Mouse (Mus musculus): ENCODE measurements at regions not wholly inside any gene's neighbourhood (a gene's known extent, or its start where the extent isn't known, plus 50 kb on each side); places are given as distances from the start of the nearest gene placed in this dataset.

DNA sequence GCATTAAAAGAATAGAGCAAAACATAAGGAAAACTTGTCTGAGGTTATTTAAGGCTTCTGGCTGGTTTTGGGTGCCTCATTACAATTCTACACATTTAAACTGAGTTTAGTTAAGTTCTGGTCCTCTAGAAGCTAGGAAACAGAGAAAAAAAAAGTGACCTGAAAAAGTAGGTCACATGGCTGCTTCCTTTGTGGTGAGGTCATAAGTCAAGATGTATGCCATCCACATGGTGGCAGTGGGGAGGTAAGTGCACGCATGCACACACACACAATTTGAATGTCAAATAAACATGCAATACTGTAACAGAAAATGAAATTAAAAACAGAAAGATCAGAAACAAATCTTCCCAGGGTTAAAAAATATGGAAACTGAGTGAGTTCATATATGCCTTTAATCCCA lies 96.9 kb upstream of the Gm5150 start:
- in situ Hi-C loops (cut with MboI; ENCODE audit: low sequenced_read_pairs in 2 of 2, unreplicated experiment in 2 of 2): no loop called here
- no peak for TF ChIP-seq CHD2 (IDR thresholded peaks at IDR 0.05; ENCODE audit: low read depth, low read length)
- no peak for TF ChIP-seq MAFK (IDR thresholded peaks at IDR 0.05; ENCODE audit: insufficient read depth, low read depth, low read length)
- no peak for TF ChIP-seq ZNF384 (IDR thresholded peaks at IDR 0.05; ENCODE audit: low read depth, low read length)
- TF ChIP-seq ZC3H11A (IDR thresholded peaks at IDR 0.05; ENCODE audit: borderline replicate concordance, low read depth, low read length): no peak
- TF ChIP-seq HCFC1 (IDR thresholded peaks at IDR 0.05; ENCODE audit: borderline replicate concordance, insufficient read depth, low read length): no peak
- H3K27ac ChIP-seq (ENCODE audit: insufficient read depth, low read depth, low read length, poor library complexity, severe bottlenecking): no peak overlapping the region

DNA sequence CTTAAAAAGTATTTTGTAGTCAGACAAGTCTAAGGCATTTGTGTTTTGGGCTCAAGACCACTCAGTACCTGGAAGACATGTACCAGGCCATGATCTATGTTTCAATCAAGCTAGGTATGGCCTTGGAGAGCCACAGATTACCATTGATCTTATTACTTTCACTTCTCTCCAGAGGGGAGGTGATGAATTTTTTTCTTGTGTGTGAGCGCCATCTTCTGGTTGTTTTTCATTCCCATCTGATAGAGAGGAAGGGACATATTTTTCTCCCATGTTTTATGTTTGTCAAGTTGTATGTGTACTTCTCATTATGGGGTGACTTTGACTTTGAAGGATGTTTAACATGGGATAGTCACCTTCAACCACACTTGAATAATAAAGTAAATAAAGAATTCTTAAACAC lies 80.3 kb upstream of the Gm5150 start:
- in situ Hi-C loops (cut with MboI; ENCODE audit: low sequenced_read_pairs in 2 of 2, unreplicated experiment in 2 of 2): no loop called here
- Histone ChIP-seq H3K36me3 (ENCODE audit: control insufficient read depth, insufficient read depth, low read length, poor library complexity, severe bottlenecking) (no peaks in the 10 kb centered on the region), H3K27ac (ENCODE audit: insufficient read depth, low read depth, low read length, poor library complexity, severe bottlenecking) (no peak overlapping the region), H3K4me3 (ENCODE audit: insufficient read depth in 1 of 2, low read depth in 1 of 2, low read length in 2 of 2, poor library complexity in 1 of 2, severe bottlenecking in 1 of 2) (no peak overlapping the region), H3K4me1 (ENCODE audit: control insufficient read depth in 2 of 2, insufficient read depth in 2 of 2, low read length in 2 of 2, poor library complexity in 1 of 2) (no peaks in the 10 kb centered on the region), H3K9me3 (ENCODE audit: control insufficient read depth, insufficient read depth, low read depth, low read length) (no peaks in the 10 kb centered on the region), H3K9ac (ENCODE audit: insufficient read depth, low read depth, low read length, poor library complexity, severe bottlenecking) (no peak overlapping the region)
- TF ChIP-seq HCFC1 (IDR thresholded peaks at IDR 0.05; ENCODE audit: borderline replicate concordance, insufficient read depth, low read length): no peak
- TF ChIP-seq ZC3H11A (IDR thresholded peaks at IDR 0.05; ENCODE audit: borderline replicate concordance, low read depth, low read length): 0 out of 2 replicates have a peak, but pooled peaks have one; percentile 18
- peak; percentile 46 for DNase-seq (ENCODE audit: low read depth, low spot score)

More for the DNA sequence above, 96.9 kb upstream of the Gm5150 start:
- Histone ChIP-seq H3K9me3 (ENCODE audit: control insufficient read depth, insufficient read depth, low read depth, low read length) (no peaks in the 10 kb centered on the region), H3K36me3 (ENCODE audit: control insufficient read depth, insufficient read depth, low read length, poor library complexity, severe bottlenecking) (no peaks in the 10 kb centered on the region), H3K4me1 (ENCODE audit: control insufficient read depth in 2 of 2, insufficient read depth in 2 of 2, low read length in 2 of 2, poor library complexity in 1 of 2) (no peaks in the 10 kb centered on the region), H3K9ac (ENCODE audit: insufficient read depth, low read depth, low read length, poor library complexity, severe bottlenecking) (no peak overlapping the region), H3K4me3 (ENCODE audit: insufficient read depth in 1 of 2, low read depth in 1 of 2, low read length in 2 of 2, poor library complexity in 1 of 2, severe bottlenecking in 1 of 2) (no peak overlapping the region)
- DNase-seq (ENCODE audit: low read depth, low spot score): no peak

DNA sequence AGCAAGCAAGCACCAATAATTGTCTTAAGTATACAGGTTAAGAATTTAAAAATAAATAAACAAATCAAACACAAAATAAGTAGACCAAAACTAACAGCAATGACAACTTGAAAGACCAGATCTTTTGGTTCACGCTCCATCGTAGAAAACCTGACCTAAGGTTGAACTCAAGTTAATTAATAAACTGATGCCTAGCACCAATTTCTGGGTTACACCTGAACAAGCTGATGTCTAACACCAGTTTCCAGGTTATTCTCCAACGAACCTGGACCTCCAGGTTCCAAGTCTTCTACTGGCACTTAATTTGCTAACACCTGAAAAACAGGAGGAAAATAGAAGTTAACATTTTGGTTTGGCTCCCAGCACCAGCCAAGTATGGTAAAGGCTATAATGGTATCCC lies 79.1 kb upstream of the Gm5150 start:
- no peak for TF ChIP-seq ZNF384 (IDR thresholded peaks at IDR 0.05; ENCODE audit: low read depth, low read length)
- no peak for TF ChIP-seq HCFC1 (IDR thresholded peaks at IDR 0.05; ENCODE audit: borderline replicate concordance, insufficient read depth, low read length)
- TF ChIP-seq CHD2 (IDR thresholded peaks at IDR 0.05; ENCODE audit: low read depth, low read length): no peak
- no peak for TF ChIP-seq MAFK (IDR thresholded peaks at IDR 0.05; ENCODE audit: insufficient read depth, low read depth, low read length)
- TF ChIP-seq ZC3H11A (IDR thresholded peaks at IDR 0.05; ENCODE audit: borderline replicate concordance, low read depth, low read length): no peak
- no peak overlapping the region for H3K4me3 ChIP-seq (ENCODE audit: insufficient read depth in 1 of 2, low read depth in 1 of 2, low read length in 2 of 2, poor library complexity in 1 of 2, severe bottlenecking in 1 of 2)
- H3K9ac ChIP-seq (ENCODE audit: insufficient read depth, low read depth, low read length, poor library complexity, severe bottlenecking): no peak overlapping the region
- no peaks in the 10 kb centered on the region for H3K4me1 ChIP-seq (ENCODE audit: control insufficient read depth in 2 of 2, insufficient read depth in 2 of 2, low read length in 2 of 2, poor library complexity in 1 of 2)
- no peaks in the 10 kb centered on the region for H3K9me3 ChIP-seq (ENCODE audit: control insufficient read depth, insufficient read depth, low read depth, low read length)
- no peak overlapping the region for H3K27ac ChIP-seq (ENCODE audit: insufficient read depth, low read depth, low read length, poor library complexity, severe bottlenecking)
- no peak for DNase-seq (ENCODE audit: low read depth, low spot score)
- no peaks in the 10 kb centered on the region for H3K36me3 ChIP-seq (ENCODE audit: control insufficient read depth, insufficient read depth, low read length, poor library complexity, severe bottlenecking)
- in situ Hi-C loops (cut with MboI; ENCODE audit: low sequenced_read_pairs in 2 of 2, unreplicated experiment in 2 of 2): no loop called here

DNA sequence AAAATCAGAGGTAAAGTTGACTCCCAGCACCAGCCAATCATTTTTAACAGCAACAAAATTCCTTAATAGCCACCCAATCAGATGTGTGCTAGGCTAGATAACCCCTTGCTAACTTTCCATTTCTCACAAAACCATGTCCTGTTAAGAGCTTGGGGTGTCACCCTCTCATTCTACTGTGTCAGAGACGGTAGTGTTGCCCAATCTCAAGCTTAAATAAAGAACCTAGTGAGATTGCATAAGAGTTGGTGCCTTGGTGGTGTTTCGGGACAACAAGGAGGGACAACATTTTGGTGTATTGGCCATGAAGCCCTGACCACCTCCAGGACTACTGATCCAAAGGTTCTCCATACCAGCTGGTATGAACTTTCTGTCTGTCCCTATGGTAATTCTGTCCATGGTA lies 72.9 kb upstream of the Gm5150 start:
- Histone ChIP-seq H3K4me1 (ENCODE audit: control insufficient read depth in 2 of 2, insufficient read depth in 2 of 2, low read length in 2 of 2, poor library complexity in 1 of 2) (no peaks in the 10 kb centered on the region), H3K27ac (ENCODE audit: insufficient read depth, low read depth, low read length, poor library complexity, severe bottlenecking) (no peak overlapping the region), H3K36me3 (ENCODE audit: control insufficient read depth, insufficient read depth, low read length, poor library complexity, severe bottlenecking) (no peaks in the 10 kb centered on the region), H3K9me3 (ENCODE audit: control insufficient read depth, insufficient read depth, low read depth, low read length) (no peaks in the 10 kb centered on the region), H3K9ac (ENCODE audit: insufficient read depth, low read depth, low read length, poor library complexity, severe bottlenecking) (no peak overlapping the region), H3K4me3 (ENCODE audit: insufficient read depth in 1 of 2, low read depth in 1 of 2, low read length in 2 of 2, poor library complexity in 1 of 2, severe bottlenecking in 1 of 2) (no peak overlapping the region)
- in situ Hi-C loops (cut with MboI; ENCODE audit: low sequenced_read_pairs in 2 of 2, unreplicated experiment in 2 of 2): no loop called here
- TF ChIP-seq ZNF384 (IDR thresholded peaks at IDR 0.05; ENCODE audit: low read depth, low read length): no peak
- TF ChIP-seq MAFK (IDR thresholded peaks at IDR 0.05; ENCODE audit: insufficient read depth, low read depth, low read length): no peak
- no peak for TF ChIP-seq HCFC1 (IDR thresholded peaks at IDR 0.05; ENCODE audit: borderline replicate concordance, insufficient read depth, low read length)
- TF ChIP-seq ZC3H11A (IDR thresholded peaks at IDR 0.05; ENCODE audit: borderline replicate concordance, low read depth, low read length): no peak
- no peak for TF ChIP-seq CHD2 (IDR thresholded peaks at IDR 0.05; ENCODE audit: low read depth, low read length)
- DNase-seq (ENCODE audit: low read depth, low spot score): no peak

DNA sequence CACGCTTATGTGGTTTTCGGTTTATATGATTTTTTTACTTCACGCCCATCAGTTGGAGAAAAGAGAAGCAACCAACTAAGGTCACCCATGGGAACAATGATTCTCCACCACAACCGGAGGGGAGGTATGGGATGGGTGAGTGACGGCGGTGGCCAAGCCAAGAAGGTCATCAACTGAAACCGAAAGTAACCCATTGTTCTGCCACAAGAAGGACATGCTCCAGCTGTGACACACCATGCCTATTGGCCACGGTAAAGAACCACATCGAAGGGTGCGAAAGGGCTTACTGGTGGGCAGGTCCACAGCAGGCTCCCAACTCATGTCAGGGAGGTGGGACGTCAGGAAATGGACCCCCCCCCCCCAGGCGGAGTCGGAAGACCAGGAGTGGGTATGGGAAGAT lies 65.7 kb upstream of the Gm5150 start:
- Histone ChIP-seq H3K27ac (ENCODE audit: insufficient read depth, low read depth, low read length, poor library complexity, severe bottlenecking) (no peak overlapping the region; the same call in 1 of the 2 replicates), H3K36me3 (ENCODE audit: control insufficient read depth, insufficient read depth, low read length, poor library complexity, severe bottlenecking) (no peaks in the 10 kb centered on the region; the same call in 1 of the 2 replicates), H3K9me3 (ENCODE audit: control insufficient read depth, insufficient read depth, low read depth, low read length) (no peaks in the 10 kb centered on the region), H3K9ac (ENCODE audit: insufficient read depth, low read depth, low read length, poor library complexity, severe bottlenecking) (no peak overlapping the region), H3K4me1 (ENCODE audit: control insufficient read depth in 2 of 2, insufficient read depth in 2 of 2, low read length in 2 of 2, poor library complexity in 1 of 2) (no peaks in the 10 kb centered on the region), H3K4me3 (ENCODE audit: insufficient read depth in 1 of 2, low read depth in 1 of 2, low read length in 2 of 2, poor library complexity in 1 of 2, severe bottlenecking in 1 of 2) (no peak overlapping the region)
- DNase-seq (ENCODE audit: low read depth, low spot score): no peak
- no peak for TF ChIP-seq MAFK (IDR thresholded peaks at IDR 0.05; ENCODE audit: insufficient read depth, low read depth, low read length)
- no peak for TF ChIP-seq ZNF384 (IDR thresholded peaks at IDR 0.05; ENCODE audit: low read depth, low read length)
- TF ChIP-seq CHD2 (IDR thresholded peaks at IDR 0.05; ENCODE audit: low read depth, low read length): no peak
- TF ChIP-seq ZC3H11A (IDR thresholded peaks at IDR 0.05; ENCODE audit: borderline replicate concordance, low read depth, low read length): no peak
- no peak for TF ChIP-seq HCFC1 (IDR thresholded peaks at IDR 0.05; ENCODE audit: borderline replicate concordance, insufficient read depth, low read length)
- in situ Hi-C loops (cut with MboI; ENCODE audit: low sequenced_read_pairs in 2 of 2, unreplicated experiment in 2 of 2): no loop called here

Measured in ES-E14 (cell line).